Mouse (Mus musculus) B cell, adult 2 months (primary cell): Measurements from ENCODE around the gene Prss8.
"Not testable (repeated sequence)": the region's sequence is repeated elsewhere in the genome, so short reads cannot be mapped to it uniquely, and the experiment has no call there.

Source experiments
- DNase-seq, 2 experiments: peaks; one replicate each; pipeline ENCODE4 v3.0.0; 2022

Prss8 gene

GRCm38 (mm10) chr7:127929923-127930322, at the start of gene Prss8:
Prss8 (minus strand) TSS chr7:127930104.
- no peak for DNase-seq

GRCm38 (mm10) chr7:127978856-127979255, 49.0 kb upstream of the Prss8 start:
- DNase-seq: no peak

GRCm38 (mm10) chr7:127974413-127974930, 44.6 kb upstream of the Prss8 start:
- DNase-seq: no peak

- DNase-seq: peak; percentile 67 to 72
Measured at GRCm38 (mm10) chr7:127967922-127968828, 38.3 kb upstream of the Prss8 start.

GRCm38 (mm10) chr7:127967004-127967921, 37.4 kb upstream of the Prss8 start, which contains the start of gene Fus:
Fus (plus strand) TSS chr7:127967457.
- peak; percentile 98 to 99 for DNase-seq

DNA sequence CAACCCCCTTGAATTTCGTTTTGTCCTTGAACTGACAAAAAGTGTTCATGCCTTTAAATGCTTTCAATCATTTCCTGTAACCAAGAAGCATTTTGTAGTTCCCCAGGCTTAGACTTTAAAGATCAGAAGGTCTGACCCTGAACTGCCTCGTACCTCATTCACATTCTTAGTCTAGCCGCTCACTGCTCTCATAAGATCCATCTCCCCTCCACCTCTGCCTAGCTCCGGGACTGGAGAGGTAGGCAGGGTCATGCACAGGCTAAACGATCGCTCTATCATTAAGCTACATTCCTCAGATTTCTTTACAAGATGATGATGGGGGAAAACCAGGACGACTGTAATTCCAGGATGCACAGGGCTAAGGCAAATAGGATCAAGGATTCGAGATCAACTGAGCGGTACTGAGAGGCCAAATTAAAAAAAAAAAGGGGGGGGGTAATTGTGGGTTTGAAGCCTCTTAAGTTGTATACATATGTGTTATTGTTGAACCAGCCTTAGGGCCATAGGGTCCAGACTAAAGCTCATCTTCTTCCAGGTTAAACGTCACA, 36.5 kb upstream of the Prss8 start:
- peak in 1 of 2 experiments; percentile 16 for DNase-seq

- no peak for DNase-seq
Measured at GRCm38 (mm10) chr7:127959364-127959763, 29.5 kb upstream of the Prss8 start.

DNA sequence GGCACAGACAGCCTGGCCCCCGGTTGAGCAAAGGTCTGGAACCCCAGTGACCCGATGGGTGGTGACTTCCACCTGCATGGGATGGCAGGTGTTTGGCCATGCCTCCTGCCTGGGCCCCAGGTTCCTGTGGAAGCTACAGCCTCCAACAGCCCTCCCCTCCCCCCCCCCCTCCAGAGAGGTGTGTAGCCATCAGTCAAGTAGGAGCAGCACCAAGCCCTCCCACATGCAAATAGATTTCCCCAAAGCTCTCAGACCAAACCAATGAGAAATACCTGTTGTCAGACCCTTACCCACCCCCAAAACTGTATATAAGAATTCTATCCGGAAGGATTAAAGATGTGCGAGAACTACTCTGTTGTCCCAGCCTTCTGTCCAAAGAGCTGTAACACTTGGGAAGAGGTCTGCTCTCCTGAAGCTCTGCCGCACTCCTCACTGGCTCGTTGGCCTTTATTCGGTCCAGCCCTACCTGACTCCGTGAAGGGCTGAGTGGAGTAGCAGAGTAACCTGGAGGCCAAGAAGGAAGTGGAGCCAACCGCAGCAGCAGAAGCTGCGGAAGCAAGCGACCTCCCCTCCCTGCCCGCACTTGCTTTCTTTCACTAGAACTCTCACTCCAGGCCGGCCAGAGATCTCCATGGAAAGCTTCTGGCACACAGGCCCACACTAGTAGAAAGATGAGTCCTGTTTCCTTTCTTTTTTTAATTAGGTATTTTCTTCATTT, 23.1 kb upstream of the Prss8 start:
- no peak for DNase-seq

GRCm38 (mm10) chr7:127946470-127947023, 16.6 kb upstream of the Prss8 start, which contains the start of gene Prss36:
Prss36 (minus strand) TSS chr7:127946725.
- no peak for DNase-seq

GRCm38 (mm10) chr7:127944614-127945013, 14.7 kb upstream of the Prss8 start:
- no peak for DNase-seq

- DNase-seq: not testable (repeated sequence)
Measured at GRCm38 (mm10) chr7:127942097-127942496, 12.2 kb upstream of the Prss8 start.

DNA sequence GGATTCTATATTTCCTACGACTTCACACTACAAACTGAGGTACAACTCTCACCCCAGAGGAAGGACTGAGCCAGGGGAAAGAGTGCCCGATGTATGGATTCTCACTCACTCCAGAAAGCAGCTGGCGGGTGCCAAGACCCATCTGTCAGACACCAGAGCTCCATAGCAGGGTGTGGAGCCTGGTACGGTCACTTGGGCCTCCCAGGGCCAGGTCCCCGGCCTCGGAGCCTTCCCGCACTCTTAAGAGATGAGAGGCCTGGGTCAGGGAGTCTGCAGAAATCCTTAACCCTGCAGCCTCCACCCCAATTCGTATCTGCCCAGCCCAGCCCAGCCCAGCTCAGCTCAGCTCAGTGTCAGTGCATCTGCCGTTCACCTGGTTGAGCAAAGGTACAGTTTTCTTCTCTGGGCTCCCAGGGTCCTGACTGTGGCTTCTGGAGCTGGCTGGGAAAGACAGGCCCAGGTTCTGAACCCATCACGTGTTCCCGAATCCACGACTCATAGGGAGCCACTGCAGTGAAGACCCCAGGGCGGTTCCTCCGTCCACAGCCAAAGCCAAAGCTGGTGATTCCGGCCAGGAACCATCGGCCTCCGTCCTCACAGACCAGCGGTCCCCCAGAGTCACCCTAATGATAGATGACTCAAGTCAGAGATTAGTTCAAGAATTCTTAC, 6.4 kb upstream of the Prss8 start:
- no peak for DNase-seq

GRCm38 (mm10) chr7:127935748-127936159, 5.8 kb upstream of the Prss8 start:
- no peak for DNase-seq

DNA sequence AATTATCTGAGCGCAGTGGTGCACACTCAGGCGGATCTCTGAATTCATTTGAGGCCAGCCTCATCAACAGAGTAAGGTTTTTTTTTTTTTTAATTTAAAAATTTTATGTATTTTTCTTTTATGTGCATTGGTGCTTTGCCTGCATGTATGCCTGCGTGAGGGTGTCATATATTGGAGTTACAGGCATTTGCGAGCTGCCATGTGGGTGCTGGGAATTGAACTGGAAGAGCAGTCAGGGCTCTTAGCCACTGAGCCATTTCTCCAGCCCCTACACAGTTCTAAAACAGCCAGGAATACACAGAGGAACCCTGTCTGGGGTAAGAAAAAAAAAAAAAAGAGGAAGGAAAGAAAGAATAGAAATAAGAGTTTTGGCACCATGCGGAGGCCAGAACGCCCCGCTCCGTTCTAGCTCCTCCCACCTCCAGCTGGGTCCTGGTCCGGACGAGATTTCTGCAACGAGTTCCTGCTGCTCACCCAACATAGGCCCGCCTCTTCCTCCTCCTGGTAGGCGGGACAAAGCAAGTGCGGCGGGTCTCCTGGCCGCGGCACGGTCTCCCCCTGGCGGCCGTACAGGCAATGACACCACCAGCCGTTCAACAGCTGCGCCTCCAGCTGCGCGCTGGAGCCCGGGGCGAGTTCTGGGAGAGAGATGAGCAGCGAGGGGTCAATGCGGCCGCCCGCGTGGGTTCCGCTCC, 5.3 kb upstream of the Prss8 start:
- peak; percentile 97 for DNase-seq

- no peak for DNase-seq
Measured at GRCm38 (mm10) chr7:127934075-127934474, 4.2 kb upstream of the Prss8 start.

DNA sequence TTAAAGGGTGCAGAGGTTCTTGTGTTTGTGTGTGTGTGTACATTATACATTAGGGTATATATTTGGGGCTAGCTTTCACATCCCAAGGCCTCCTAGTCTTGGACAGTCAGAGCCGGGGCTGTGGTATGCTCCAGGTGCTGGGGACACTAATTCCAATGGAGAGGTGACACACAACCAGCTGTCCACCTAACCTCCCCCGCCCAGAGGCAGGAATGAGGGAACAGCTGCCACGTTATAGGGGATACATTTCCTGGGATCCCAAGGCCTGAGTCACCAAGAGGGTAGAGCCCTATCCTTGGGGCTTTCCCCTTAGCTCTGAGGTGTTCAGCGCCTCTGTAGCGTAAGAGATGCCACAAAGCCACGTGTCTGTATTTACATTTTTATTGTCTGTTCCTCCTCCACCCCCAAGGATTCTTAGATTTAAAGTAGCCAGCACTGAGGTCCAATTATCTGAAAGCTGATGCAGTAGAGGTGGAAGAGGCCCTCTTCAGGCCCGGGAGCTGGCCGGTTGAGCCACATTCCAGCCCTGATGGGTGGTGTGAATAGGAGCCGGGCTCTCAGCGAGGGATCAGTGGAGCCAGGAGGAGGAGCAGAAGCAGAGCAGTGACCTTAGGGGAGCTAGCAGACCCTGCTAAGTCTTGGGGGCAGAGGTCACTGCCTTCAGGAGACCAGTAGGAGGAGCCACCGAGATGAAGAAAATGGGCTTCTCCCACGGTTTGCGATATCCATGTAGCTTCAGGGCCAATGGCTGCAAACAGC, 2.5 kb upstream of the Prss8 start:
- DNase-seq: no peak

DNA sequence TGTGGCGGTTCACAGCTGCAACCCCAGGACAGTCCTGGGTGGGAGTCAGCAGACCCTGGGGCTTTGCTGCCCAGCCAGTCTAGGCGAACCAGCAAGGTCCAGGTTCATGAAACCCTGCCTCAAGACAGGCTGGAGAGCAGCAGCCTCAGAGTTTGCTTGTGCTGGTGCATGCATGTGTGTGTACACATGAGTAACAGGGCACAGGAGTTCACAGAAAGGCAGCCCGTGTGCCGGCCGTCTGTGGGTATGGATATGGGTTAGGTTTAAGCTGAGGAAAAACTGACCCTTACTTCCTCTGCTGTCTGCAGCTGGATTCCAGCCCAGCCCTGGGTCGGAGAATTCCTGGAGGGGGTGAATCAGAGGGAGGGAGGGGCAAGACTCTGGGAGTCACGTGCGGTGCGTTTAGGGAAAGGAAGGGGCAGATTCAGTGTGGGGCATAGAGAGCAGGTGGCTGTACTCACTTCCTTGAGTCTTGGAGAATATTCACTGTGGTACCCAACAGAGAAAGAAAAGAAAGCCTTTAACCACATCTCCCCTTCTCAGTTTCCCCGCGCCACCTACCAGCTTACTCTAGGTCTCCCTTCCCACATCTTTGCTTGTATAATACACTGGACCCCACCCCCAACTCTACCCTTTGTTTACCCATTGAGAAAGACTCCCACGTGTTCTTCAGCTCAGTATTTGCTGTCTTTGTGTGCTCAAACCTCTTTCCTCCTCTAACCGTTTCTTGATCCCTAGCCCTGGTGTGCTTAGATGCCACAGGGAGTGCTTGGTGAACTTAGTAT, 1.6 kb upstream of the Prss8 start:
- DNase-seq: no peak

DNA sequence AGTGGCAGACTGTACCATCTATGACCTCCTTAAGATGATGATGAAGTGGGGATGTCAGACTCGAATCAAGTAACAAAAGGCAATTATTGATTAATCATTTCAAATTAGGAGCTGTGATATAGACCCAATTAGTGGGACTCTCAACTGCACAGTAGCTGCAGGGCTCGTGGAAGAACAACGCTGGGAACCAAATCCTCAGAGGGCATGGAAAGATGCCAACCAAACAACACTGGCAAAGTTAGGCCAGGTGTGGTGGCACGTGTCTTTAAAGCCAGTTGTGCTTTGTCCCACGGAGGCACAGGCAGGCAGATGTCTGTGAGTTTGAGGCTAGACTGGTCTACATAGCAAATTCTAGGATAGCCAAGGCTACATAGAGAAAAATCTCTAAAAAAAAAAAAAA, 732 bp upstream of the Prss8 start:
- no peak for DNase-seq

GRCm38 (mm10) chr7:127928596-127928995, 1.3 kb downstream of the Prss8 start:
- no peak for DNase-seq
